Mouse (Mus musculus) T-cell, adult 2 months (primary cell): ENCODE measurements at regions not wholly inside any gene's neighbourhood (a gene's known extent, or its start where the extent isn't known, plus 50 kb on each side); places are given as distances from the start of the nearest gene placed in this dataset.
"Not testable (repeated sequence)": the region's sequence is repeated elsewhere in the genome, so short reads cannot be mapped to it uniquely, and the experiment has no call there.

ENCODE experiments used
- DNase-seq: peaks from one replicate; pipeline ENCODE4 v3.0.0; 2022; ENCODE audit warnings: low spot score

GRCm38 (mm10) chr3:5806947-5807575, 56.5 kb downstream of the Gm8797 start:
- DNase-seq: no peak

GRCm38 (mm10) chr3:5811071-5811590, 60.5 kb downstream of the Gm8797 start:
- no peak for DNase-seq

- not testable (repeated sequence) for DNase-seq
Measured at GRCm38 (mm10) chr3:5820243-5820642, 69.6 kb downstream of the Gm8797 start.

- DNase-seq: peak; percentile 100
Measured at GRCm38 (mm10) chr3:5860237-5860636, 109.6 kb downstream of the Gm8797 start.

GRCm38 (mm10) chr3:5870407-5870806, 119.8 kb downstream of the Gm8797 start:
- no peak for DNase-seq

- no peak for DNase-seq
Measured at GRCm38 (mm10) chr3:5879113-5879512, 128.5 kb downstream of the Gm8797 start.

- DNase-seq: no peak
Measured at GRCm38 (mm10) chr3:5917536-5917935, 166.9 kb downstream of the Gm8797 start.

- not testable (repeated sequence) for DNase-seq
Measured at GRCm38 (mm10) chr3:5950243-5950642, 199.6 kb downstream of the Gm8797 start.

- DNase-seq: not testable (repeated sequence)
Measured at GRCm38 (mm10) chr3:5989011-5989645, 238.5 kb downstream of the Gm8797 start.

- DNase-seq: no peak
Measured at GRCm38 (mm10) chr3:6004423-6004822, 253.8 kb downstream of the Gm8797 start.

- DNase-seq: no peak
Measured at GRCm38 (mm10) chr3:6018749-6019148, 268.1 kb downstream of the Gm8797 start.

GRCm38 (mm10) chr3:6041325-6041724, 290.7 kb downstream of the Gm8797 start:
- DNase-seq: not testable (repeated sequence)

GRCm38 (mm10) chr3:6049472-6050045, 299.0 kb downstream of the Gm8797 start:
- DNase-seq: no peak

GRCm38 (mm10) chr3:6051901-6052300, 301.3 kb downstream of the Gm8797 start:
- DNase-seq: no peak

- no peak for DNase-seq
Measured at GRCm38 (mm10) chr3:6083855-6084254, 333.2 kb downstream of the Gm8797 start.

- DNase-seq: no peak
Measured at GRCm38 (mm10) chr3:6087267-6087666, 336.7 kb downstream of the Gm8797 start.

GRCm38 (mm10) chr3:6093931-6094330, 343.3 kb downstream of the Gm8797 start:
- DNase-seq: no peak

- DNase-seq: not testable (repeated sequence)
Measured at GRCm38 (mm10) chr3:6094410-6094809, 343.8 kb downstream of the Gm8797 start.

- no peak for DNase-seq
Measured at GRCm38 (mm10) chr3:6100863-6101262, 350.3 kb downstream of the Gm8797 start.

GRCm38 (mm10) chr3:6102866-6103265, 352.3 kb downstream of the Gm8797 start:
- DNase-seq: no peak

GRCm38 (mm10) chr3:6106659-6107058, 356.1 kb downstream of the Gm8797 start:
- DNase-seq: no peak

GRCm38 (mm10) chr3:6107377-6108155, 357.0 kb downstream of the Gm8797 start:
- no peak for DNase-seq
